Comparison of ENCODE assay signal across 9 mouse cellular contexts in the genomic region with DNA sequence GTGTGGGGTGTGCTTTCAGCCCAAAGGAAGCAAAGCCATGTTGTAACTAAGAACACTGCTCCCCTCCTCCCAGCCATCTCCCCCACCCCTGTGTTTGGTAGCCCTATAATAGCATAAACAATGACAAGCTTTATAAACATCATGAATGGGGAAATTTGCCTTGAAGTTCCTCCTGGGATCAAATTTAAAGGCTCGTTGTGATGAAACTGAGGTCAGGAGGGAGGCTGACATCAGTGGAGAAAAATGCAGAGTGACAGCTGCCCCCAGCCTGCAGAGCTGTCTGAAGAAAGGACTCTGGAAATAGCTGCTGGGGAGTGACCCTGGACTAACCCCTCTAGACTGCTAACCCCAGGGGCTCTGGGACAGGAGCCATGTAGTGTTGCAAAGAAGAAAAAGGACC.
DNase-seq lines count a peak whose midpoint lies in the region; ATAC-seq lines count a peak whose summit lies in the region.
"Had no signal": no experiment of that assay in that cellular context is flagged by ENCODE, and none has a peak within 500 bp of the region (broad histone marks: within the 10 kb centered on the region; RNA-seq: fewer than 3 reads in every experiment).

No protein-coding gene starts in this region.

- peak; percentile 37 for DNase-seq in hindbrain, embryonic 10.5 days (ENCODE audit: low spot score)
- DNase-seq in hindbrain, embryonic 11.5 days (ENCODE audit: low spot score): no peak
- peak; percentile 45 for DNase-seq in embryo, embryonic 10 days (ENCODE audit: low spot score)
- peak; percentile 76 for DNase-seq in lung, postnatal 10 days
- no peak for DNase-seq in left cerebral cortex, adult 8-10 months (ENCODE audit: low spot score in 2 of 2)
- DNase-seq in cerebellum, adult 9-11 months: no peak
- no peak for DNase-seq in frontal cortex, adult 2 months (ENCODE audit: extremely low spot score in 1 of 2, low spot score in 1 of 2)

- H3K9ac ChIP-seq in hindbrain, embryonic 11.5 days (ENCODE audit: low read depth, low read length): no peak overlapping the region
- no peak overlapping the region for H3K9ac ChIP-seq in heart, embryonic 15.5 days
- H3K9ac ChIP-seq: liver, embryonic 14.5 days had no signal

- peaks cover 52% of the 10 kb centered on the region for H3K4me1 ChIP-seq in hindbrain, embryonic 10.5 days (replicated peaks)
- H3K4me1 ChIP-seq in hindbrain, embryonic 11.5 days (replicated peaks; ENCODE audit: control insufficient read depth, insufficient read depth, low read length): no peaks in the 10 kb centered on the region
- peaks cover 39% of the 10 kb centered on the region for H3K4me1 ChIP-seq in heart, embryonic 15.5 days (replicated peaks)

- no peaks in the 10 kb centered on the region for H3K36me3 ChIP-seq in hindbrain, embryonic 10.5 days
- no peaks in the 10 kb centered on the region for H3K36me3 ChIP-seq in hindbrain, embryonic 11.5 days (ENCODE audit: control insufficient read depth, insufficient read depth, low read length)
- H3K36me3 ChIP-seq in heart, embryonic 15.5 days: no peaks in the 10 kb centered on the region

- no peak overlapping the region for H3K4me2 ChIP-seq in hindbrain, embryonic 11.5 days (replicated peaks; ENCODE audit: low read depth, low read length)
- no peak overlapping the region for H3K4me2 ChIP-seq in heart, embryonic 15.5 days

- H3K27me3 ChIP-seq in hindbrain, embryonic 10.5 days (ENCODE audit: insufficient read depth, poor library complexity, severe bottlenecking): 0 out of 2 replicates have a peak, but pooled peaks cover 4% of the 10 kb centered on the region
- no peaks in the 10 kb centered on the region for H3K27me3 ChIP-seq in hindbrain, embryonic 11.5 days (ENCODE audit: control insufficient read depth, insufficient read depth, low read length)
- H3K27me3 ChIP-seq in heart, embryonic 15.5 days: no peaks in the 10 kb centered on the region

- WGBS in hindbrain, embryonic 10.5 days: 12% methylated on average over 1 of the region's 1 CpGs
- 10% methylated on average over 1 of the region's 1 CpGs for WGBS in hindbrain, embryonic 11.5 days
- WGBS in heart, embryonic 15.5 days: 5% methylated on average over 1 of the region's 1 CpGs

- no peaks in the 10 kb centered on the region for H3K9me3 ChIP-seq in hindbrain, embryonic 10.5 days
- no peaks in the 10 kb centered on the region for H3K9me3 ChIP-seq in hindbrain, embryonic 11.5 days (ENCODE audit: control insufficient read depth, low read length)
- no peaks in the 10 kb centered on the region for H3K9me3 ChIP-seq in heart, embryonic 15.5 days (replicated peaks)

- ATAC-seq in hindbrain, embryonic 11.5 days (ENCODE audit: low FRiP score): no peak
- 0 out of 2 replicates have a peak, but pooled peaks have one; percentile 45 for ATAC-seq in heart, embryonic 15.5 days (replicated peaks; ENCODE audit: insufficient number of reproducible peaks, insufficient read depth, low FRiP score, low read depth)

- H3K27ac ChIP-seq in hindbrain, embryonic 10.5 days: peak overlapping the region; percentile 31
- H3K27ac ChIP-seq in hindbrain, embryonic 11.5 days (ENCODE audit: low read depth, low read length): no peak overlapping the region
- H3K27ac ChIP-seq in heart, embryonic 15.5 days: peak overlapping the region; percentile 52
- H3K27ac ChIP-seq: liver, embryonic 14.5 days had no signal

- H3K4me3 ChIP-seq in hindbrain, embryonic 10.5 days: no peak overlapping the region
- H3K4me3 ChIP-seq in hindbrain, embryonic 11.5 days (ENCODE audit: low read depth, low read length): no peak overlapping the region
- no peak overlapping the region for H3K4me3 ChIP-seq in heart, embryonic 15.5 days

Comparison
In these comparisons a context has a peak if more than half of its experiments do, and no peak if none do; other contexts are left out.
1. DNase-seq: peak in hindbrain, embryonic 10.5 days (single experiment), embryo, embryonic 10 days (single experiment) and lung, postnatal 10 days (single experiment); none in hindbrain, embryonic 11.5 days (single experiment), left cerebral cortex, adult 8-10 months (0 of 2), cerebellum, adult 9-11 months (single experiment) and frontal cortex, adult 2 months (0 of 2).